Mouse (Mus musculus) liver, adult 2 months (tissue): ENCODE data around the gene Plcb1. TPM values are rescaled to one million over a fixed set of nuclear protein-coding genes. Genes with fewer than 3 reads are reported as not detected.
"Not testable (repeated sequence)": the region's sequence is repeated elsewhere in the genome, so short reads cannot be mapped to it uniquely, and the experiment has no call there.

Source experiments
- DNase-seq: peaks from one replicate; pipeline ENCODE4 v3.0.0-alpha.2; 2011; ENCODE audit warnings: low read depth, low spot score; ENCODE audit errors: extremely low read depth
- H3K27ac ChIP-seq: fragments of 200-500 bp; replicated peaks from 2 replicates; pipeline ENCODE4 v1.5.1; 2012; ENCODE audit warnings: low read depth, mild to moderate bottlenecking, control low read depth, inconsistent platforms, low read length; ENCODE audit not compliant: insufficient read depth
- H3K27me3 ChIP-seq: fragments of 200-500 bp; 2 replicates; pipeline ENCODE4 v1.6.1; 2012; ENCODE audit warnings: mild to moderate bottlenecking, moderate library complexity, low read length, inconsistent platforms; ENCODE audit not compliant: control insufficient read depth, insufficient read depth
- H3K36me3 ChIP-seq: fragments of 200-500 bp; 2 replicates; pipeline ENCODE4 v1.6.1; 2012; ENCODE audit warnings: low read length, inconsistent platforms; ENCODE audit not compliant: control insufficient read depth, insufficient read depth
- H3K4me1 ChIP-seq: fragments of 200-500 bp; 2 replicates; pipeline ENCODE4 v1.6.1; 2011; ENCODE audit warnings: low read length; ENCODE audit not compliant: control insufficient read depth, insufficient read depth
- H3K4me3 ChIP-seq: fragments of 200-500 bp; 2 replicates; pipeline ENCODE4 v1.5.1; 2011; ENCODE audit warnings: low read depth, mild to moderate bottlenecking, control low read depth, low read length, moderate library complexity; ENCODE audit not compliant: insufficient read depth
- H3K79me2 ChIP-seq: fragments of 200-500 bp; 2 replicates; pipeline ENCODE4 v1.6.1; 2012; ENCODE audit warnings: inconsistent platforms, mild to moderate bottlenecking, low read length, moderate library complexity; ENCODE audit not compliant: control insufficient read depth, insufficient read depth
- H3K9ac ChIP-seq: fragments of 200-500 bp; 2 replicates; pipeline ENCODE4 v1.6.1; 2012; ENCODE audit warnings: low read depth, mild to moderate bottlenecking, control low read depth, inconsistent platforms, low read length
- CTCF ChIP-seq: fragments of 200-500 bp; IDR thresholded peaks from 2 replicates; pipeline ENCODE4 v1.5.1; 2011; ENCODE audit warnings: low read depth, low read length, control low read depth
- POLR2A ChIP-seq: fragments of 200-500 bp; IDR thresholded peaks from 2 replicates; pipeline ENCODE4 v1.6.1; 2011; ENCODE audit warnings: low read length, control low read depth; ENCODE audit not compliant: insufficient read depth; ENCODE audit errors: extremely low read depth
- WGBS: fragments of 180-500 bp; shearing (Covaris S2); methylation state at CpG from one replicate; pipeline ENCODE4 v1.1.7; 2018; 5-methylcytosine and 5-hydroxymethylcytosine counted together
- polyA plus RNA-seq: library from polyadenylated mRNA; depleted of rRNA; stranded (reverse); fragments of >200 nt; gene quantifications from 2 replicates; pipeline ENCODE4 v1.2.3, GENCODE M21; 2012
- total RNA-seq: library from RNA; depleted of rRNA; stranded (reverse); fragments of >200 nt; gene quantifications from 2 replicates; pipeline ENCODE4 v1.2.3, GENCODE M21; 2014

The Plcb1 gene
- total and polyA plus RNA-seq, 2 experiments: 0.88 to 15.4 TPM

GRCm38 (mm10) chr2:135362948-135363347, 577.1 kb downstream of the Plcb1 start:
- TF ChIP-seq POLR2A (no peak), CTCF (no peak)
- H3K27ac ChIP-seq: no peak overlapping the region
- WGBS: 87% methylated on average over 5 of the region's 5 CpGs
- no peak overlapping the region for H3K4me3 ChIP-seq
- peaks cover 25% of the 10 kb centered on the region for H3K36me3 ChIP-seq
- H3K9ac ChIP-seq: no peak overlapping the region
- H3K79me2 ChIP-seq: no peaks in the 10 kb centered on the region
- H3K27me3 ChIP-seq: no peaks in the 10 kb centered on the region
- no peaks in the 10 kb centered on the region for H3K4me1 ChIP-seq
- no peak for DNase-seq

- no peaks in the 10 kb centered on the region for H3K4me1 ChIP-seq
- TF ChIP-seq POLR2A (no peak), CTCF (no peak)
- WGBS: 77% methylated on average over 10 of the region's 10 CpGs
- no peak overlapping the region for H3K27ac ChIP-seq
- H3K4me3 ChIP-seq: no peak overlapping the region
- H3K79me2 ChIP-seq: no peaks in the 10 kb centered on the region
- no peak for DNase-seq
- no peaks in the 10 kb centered on the region for H3K27me3 ChIP-seq
- H3K9ac ChIP-seq: no peak overlapping the region
- peaks cover 30% of the 10 kb centered on the region for H3K36me3 ChIP-seq
Observed at GRCm38 (mm10) chr2:135370259-135370835, 584.5 kb downstream of the Plcb1 start.

- not testable (repeated sequence) for H3K27me3 ChIP-seq, H3K4me1 ChIP-seq, DNase-seq, H3K4me3 ChIP-seq, H3K27ac ChIP-seq, H3K36me3 ChIP-seq, H3K9ac ChIP-seq, H3K79me2 ChIP-seq
- 82% methylated on average over 7 of the region's 7 CpGs for WGBS
Observed at GRCm38 (mm10) chr2:135380796-135381195, 594.9 kb downstream of the Plcb1 start.

DNA sequence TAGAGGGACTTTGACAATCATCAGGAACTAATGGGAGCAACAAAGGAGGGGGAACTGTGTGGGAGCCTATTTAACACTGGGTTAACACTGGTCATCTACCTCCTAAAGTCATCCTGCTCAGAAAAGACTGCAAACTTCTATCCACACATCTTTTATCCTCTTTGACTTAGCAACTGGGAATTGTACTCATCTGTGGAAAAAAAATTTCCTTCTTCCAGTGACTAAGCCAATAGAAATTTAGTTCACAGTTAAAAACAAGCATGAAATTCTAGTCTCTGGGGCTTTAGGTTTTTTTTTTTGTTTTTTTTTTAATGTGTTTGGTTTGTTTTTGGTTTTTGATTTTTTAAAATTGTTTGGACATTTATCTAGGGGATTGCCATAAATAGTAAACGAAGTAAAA, 595.5 kb downstream of the Plcb1 start:
- Histone ChIP-seq H3K4me3 (no peak overlapping the region), H3K27me3 (no peaks in the 10 kb centered on the region), H3K9ac (no peak overlapping the region), H3K36me3 (peaks cover 6% of the 10 kb centered on the region), H3K4me1 (no peaks in the 10 kb centered on the region), H3K27ac (no peak overlapping the region), H3K79me2 (no peaks in the 10 kb centered on the region)
- no peak for DNase-seq
- 90% methylated on average over 1 of the region's 1 CpGs for WGBS
- no peak for TF ChIP-seq CTCF
- no peak for TF ChIP-seq POLR2A

DNA sequence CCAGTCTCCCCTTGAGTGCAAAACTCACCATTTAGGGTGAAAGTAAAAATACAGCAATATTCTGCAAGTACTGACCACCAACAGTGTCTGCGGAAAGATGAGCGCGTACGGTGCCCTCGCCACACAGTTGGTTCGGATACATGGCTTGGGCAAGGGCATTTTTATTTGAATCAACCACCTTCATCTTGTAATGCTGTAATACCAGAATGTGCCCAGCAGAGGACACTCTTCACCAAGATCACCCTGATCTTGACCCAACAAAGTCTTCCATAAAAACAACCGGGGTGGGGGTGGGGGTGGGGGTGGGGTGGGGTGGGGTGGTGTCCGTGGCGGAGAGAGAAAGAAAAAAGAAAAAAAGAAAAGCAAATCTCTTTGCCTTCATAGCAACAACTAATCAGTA, 602.1 kb downstream of the Plcb1 start:
- H3K4me3 ChIP-seq: no peak overlapping the region
- H3K27ac ChIP-seq: no peak overlapping the region
- no peaks in the 10 kb centered on the region for H3K4me1 ChIP-seq
- H3K36me3 ChIP-seq: peaks cover 21% of the 10 kb centered on the region
- TF ChIP-seq CTCF (peak; percentile 34; the same call in 1 of the 2 replicates), POLR2A (no peak)
- DNase-seq: peak; percentile 12
- H3K79me2 ChIP-seq: no peaks in the 10 kb centered on the region
- 81% methylated on average over 9 of the region's 9 CpGs for WGBS
- no peak overlapping the region for H3K9ac ChIP-seq
- H3K27me3 ChIP-seq: no peaks in the 10 kb centered on the region

DNA sequence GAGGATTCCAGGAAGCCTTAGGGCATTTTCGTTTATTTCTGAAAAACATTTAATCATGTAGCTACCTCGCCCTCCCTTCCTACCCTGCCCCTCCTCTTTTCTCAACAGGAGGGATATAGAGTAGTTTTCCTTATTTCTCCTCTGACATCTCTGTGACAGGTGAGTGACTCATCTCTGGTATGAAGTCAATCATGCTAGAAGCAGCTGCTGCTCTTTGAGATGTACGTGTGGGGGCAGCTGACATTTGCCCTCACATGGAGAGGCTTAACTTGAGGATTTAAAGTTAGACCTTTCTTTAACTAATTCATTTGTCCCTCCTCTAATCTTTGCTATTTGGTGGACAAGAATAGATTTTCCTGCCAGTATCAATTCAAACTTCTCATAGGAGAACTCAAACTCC, 608.8 kb downstream of the Plcb1 start:
- Histone ChIP-seq H3K79me2 (no peaks in the 10 kb centered on the region), H3K27ac (no peak overlapping the region), H3K36me3 (peaks cover 5% of the 10 kb centered on the region), H3K27me3 (no peaks in the 10 kb centered on the region), H3K9ac (no peak overlapping the region), H3K4me1 (no peaks in the 10 kb centered on the region), H3K4me3 (no peak overlapping the region)
- no peak for DNase-seq
- TF ChIP-seq CTCF (no peak), POLR2A (no peak)
- 93% methylated on average over 3 of the region's 3 CpGs for WGBS
